In the genomic region with DNA sequence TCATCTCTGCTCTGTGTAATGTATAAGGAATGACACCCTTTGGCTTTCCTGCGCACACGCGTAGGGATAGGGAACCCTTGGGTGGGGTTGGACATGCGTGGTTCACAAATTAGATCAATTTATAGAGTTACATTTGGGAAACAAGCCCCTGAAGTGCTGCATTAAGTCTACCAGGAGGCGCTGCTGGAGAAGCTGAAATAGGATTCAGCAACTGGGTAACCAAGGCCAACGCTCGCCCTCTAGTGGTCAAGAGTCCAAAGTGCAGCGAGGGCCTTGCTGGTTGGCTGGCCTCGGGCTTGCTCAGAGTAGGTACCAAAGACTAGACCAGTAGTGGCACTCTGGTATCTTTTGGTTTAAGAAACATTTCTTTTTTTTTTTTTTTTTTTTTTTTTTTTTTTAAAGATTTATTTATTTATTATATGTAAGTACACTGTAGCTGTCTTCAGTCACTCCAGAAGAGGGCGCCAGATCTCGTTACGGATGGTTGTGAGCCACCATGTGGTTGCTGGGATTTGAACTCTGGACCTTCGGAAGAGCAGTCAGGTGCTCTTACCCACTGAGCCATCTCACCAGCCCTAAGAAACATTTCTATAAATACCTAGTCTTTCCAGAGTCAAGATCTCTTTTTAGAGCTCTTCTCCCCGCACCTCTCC, we compare ENCODE assay signal across 8 mouse cellular contexts. TPM values are rescaled to one million over a fixed set of nuclear protein-coding genes. Genes with fewer than 3 reads are reported as not detected.
A peak's percentile ranks its signal among the peaks of the same experiment; 100 is the strongest.
DNase-seq lines count a peak whose midpoint lies in the region; ATAC-seq and TF ChIP-seq lines count a peak whose summit lies in the region.
"Not testable (repeated sequence)": the region's sequence is repeated elsewhere in the genome, so short reads cannot be mapped to it uniquely, and the experiment has no call there.

No protein-coding gene starts in this region.

- 58% methylated on average over 13 of the region's 14 CpGs for WGBS in embryonic facial prominence, embryonic 10.5 days
- 51% methylated on average over 11 of the region's 14 CpGs for WGBS in kidney, postnatal 0 days
- 41% methylated on average over 12 of the region's 14 CpGs for WGBS in liver, adult 2 months
- WGBS in stomach, embryonic 16.5 days, result 57% methylated on average over 11 of the region's 14 CpGs

- H3K4me2 ChIP-seq in kidney, postnatal 0 days (ENCODE audit: low read length); stomach, embryonic 16.5 days (ENCODE audit: low read depth, low read length): not testable (repeated sequence)

- not testable (repeated sequence) for H3K9me3 ChIP-seq in embryonic facial prominence, embryonic 10.5 days; kidney, postnatal 0 days (replicated peaks; ENCODE audit: low read length); stomach, embryonic 16.5 days (replicated peaks; ENCODE audit: control insufficient read depth, low read length)

- ATAC-seq in kidney, postnatal 0 days (replicated peaks; ENCODE audit: low FRiP score, low read depth), result peak; percentile 77
- peak; percentile 38; the same call in 1 of the 2 replicates for ATAC-seq in stomach, embryonic 16.5 days (ENCODE audit: insufficient read depth, low FRiP score)

- not testable (repeated sequence) for H3K36me3 ChIP-seq in embryonic facial prominence, embryonic 10.5 days (replicated peaks); kidney, postnatal 0 days (ENCODE audit: insufficient read depth, low read length); liver, adult 2 months (ENCODE audit: control insufficient read depth, insufficient read depth, low read length); stomach, embryonic 16.5 days (ENCODE audit: control insufficient read depth, insufficient read depth, low read length)

- H3K27ac ChIP-seq in embryonic facial prominence, embryonic 10.5 days (replicated peaks); kidney, postnatal 0 days; liver, adult 2 months (replicated peaks; ENCODE audit: insufficient read depth, low read depth, low read length); stomach, embryonic 16.5 days (ENCODE audit: low read length): not testable (repeated sequence)

- peaks cover 10% of the 10 kb centered on the region for H3K4me1 ChIP-seq in embryonic facial prominence, embryonic 10.5 days
- not testable (repeated sequence) for H3K4me1 ChIP-seq in kidney, postnatal 0 days (replicated peaks; ENCODE audit: insufficient read depth, low read length); liver, adult 2 months (ENCODE audit: control insufficient read depth, insufficient read depth, low read length); stomach, embryonic 16.5 days (ENCODE audit: control insufficient read depth, insufficient read depth, low read length)

- DNase-seq in B cell, adult 2 months, result peak; percentile 82 to 83
- DNase-seq in adrenal gland, postnatal 36 days, result peak; percentile 91 to 92
- DNase-seq in embryonic facial prominence, embryonic 10.5 days (ENCODE audit: low spot score), result peak; percentile 86
- peak; percentile 97 for DNase-seq in heart, adult 11 months
- peak; percentile 87 for DNase-seq in kidney, postnatal 0 days (ENCODE audit: low spot score)
- peak; percentile 72 for DNase-seq in liver, adult 2 months (ENCODE audit: extremely low read depth, low read depth, low spot score)
- DNase-seq in natural killer cell, adult 2 months (ENCODE audit: low spot score in 2 of 2), result peak; percentile 72 to 80

- H3K27me3 ChIP-seq in embryonic facial prominence, embryonic 10.5 days (replicated peaks; ENCODE audit: low read depth, poor library complexity, severe bottlenecking); kidney, postnatal 0 days (ENCODE audit: insufficient read depth, low read length); liver, adult 2 months (ENCODE audit: control insufficient read depth, insufficient read depth, low read length); stomach, embryonic 16.5 days (ENCODE audit: control insufficient read depth, insufficient read depth, low read length): not testable (repeated sequence)

- not testable (repeated sequence) for H3K4me3 ChIP-seq in embryonic facial prominence, embryonic 10.5 days; kidney, postnatal 0 days (replicated peaks; ENCODE audit: low read depth, low read length); liver, adult 2 months (ENCODE audit: insufficient read depth, low read depth, low read length); stomach, embryonic 16.5 days (replicated peaks; ENCODE audit: low read length)

- not testable (repeated sequence) for H3K79me2 ChIP-seq in liver, adult 2 months (ENCODE audit: control insufficient read depth, insufficient read depth, low read length)

- H3K9ac ChIP-seq in kidney, postnatal 0 days (ENCODE audit: low read depth, low read length); liver, adult 2 months (ENCODE audit: low read depth, low read length); stomach, embryonic 16.5 days (ENCODE audit: low read length): not testable (repeated sequence)

- TF ChIP-seq CTCF in kidney, postnatal 0 days (IDR thresholded peaks at IDR 0.05; ENCODE audit: low read depth), result peak; percentile 95
- TF ChIP-seq CTCF in liver, adult 2 months (IDR thresholded peaks at IDR 0.05; ENCODE audit: low read depth, low read length), result peak; percentile 99

- TF ChIP-seq POLR2A in liver, adult 2 months (IDR thresholded peaks at IDR 0.05; ENCODE audit: extremely low read depth, insufficient read depth, low read length), result not testable (repeated sequence)

RNA-seq across cellular contexts. Expression of gene Tmem37, which starts 19.7 kb away (rescaled TPM):
- total RNA-seq in adrenal gland, postnatal 36 days (2021), result 10 to 100 TPM in 1 of 2 experiments, 1 to 10 TPM in 1; 9.5 to 14.5 TPM
- polyA plus RNA-seq in embryonic facial prominence, embryonic 10.5 days (2016; fragmentation: Nextera tagmentation; extraction: Ambion mirVana), result 5.2 and 7.2 TPM in 2 replicates
- polyA plus RNA-seq in kidney, postnatal 0 days (2015; fragmentation: Nextera tagmentation; extraction: Ambion mirVana), result 166 and 180 TPM in 2 replicates
- total RNA-seq in liver, adult 2 months (2014; rRNA removed), result 64.9 and 96.5 TPM in 2 replicates
- 172 and 299 TPM in 2 replicates for polyA plus RNA-seq in liver, adult 2 months (2012; rRNA removed)
- polyA plus RNA-seq in stomach, embryonic 16.5 days (2015; fragmentation: Nextera tagmentation; extraction: Ambion mirVana), result 19.4 and 24.8 TPM in 2 replicates

RNA-seq across cellular contexts. Expression of gene Dbi, which starts 27.3 kb away (rescaled TPM):
- 1,000 to 10,000 TPM in 1 of 2 experiments, 100 to 1,000 TPM in 1; 862 to 1,322 TPM for total RNA-seq in adrenal gland, postnatal 36 days (2021)
- 693 and 727 TPM in 2 replicates for polyA plus RNA-seq in embryonic facial prominence, embryonic 10.5 days (2016; fragmentation: Nextera tagmentation; extraction: Ambion mirVana)
- polyA plus RNA-seq in kidney, postnatal 0 days (2015; fragmentation: Nextera tagmentation; extraction: Ambion mirVana), result 1,314 and 1,400 TPM in 2 replicates
- total RNA-seq in liver, adult 2 months (2014; rRNA removed), result 1,543 and 1,850 TPM in 2 replicates
- polyA plus RNA-seq in liver, adult 2 months (2012; rRNA removed), result 1,631 and 1,632 TPM in 2 replicates
- 893 and 962 TPM in 2 replicates for polyA plus RNA-seq in stomach, embryonic 16.5 days (2015; fragmentation: Nextera tagmentation; extraction: Ambion mirVana)

RNA-seq across cellular contexts. Expression of gene 3110009E18Rik, which starts 27.4 kb away (rescaled TPM):
- total RNA-seq in adrenal gland, postnatal 36 days (2021), result 10 to 100 TPM; 10.6 to 12.1 TPM
- polyA plus RNA-seq in embryonic facial prominence, embryonic 10.5 days (2016; fragmentation: Nextera tagmentation; extraction: Ambion mirVana), result 19.8 and 20.7 TPM in 2 replicates
- 19.3 and 22.5 TPM in 2 replicates for polyA plus RNA-seq in kidney, postnatal 0 days (2015; fragmentation: Nextera tagmentation; extraction: Ambion mirVana)
- 1.3 and 1.4 TPM in 2 replicates for total RNA-seq in liver, adult 2 months (2014; rRNA removed)
- 0.61 and 0.65 TPM in 2 replicates for polyA plus RNA-seq in liver, adult 2 months (2012; rRNA removed)
- 11.9 and 13.2 TPM in 2 replicates for polyA plus RNA-seq in stomach, embryonic 16.5 days (2015; fragmentation: Nextera tagmentation; extraction: Ambion mirVana)
